Mouse (Mus musculus) CH12F3 (cell line): Measurements from ENCODE around the gene H2-Q10.
"Not testable (repeated sequence)": the region's sequence is repeated elsewhere in the genome, so short reads cannot be mapped to it uniquely, and the experiment has no call there.

Experiments used
- in situ Hi-C: fragments of 300-500 bp; cut with MboI; formaldehyde crosslinking; loops from 2 replicates; pipeline ENCODE4 v1.14.3; 2020; ENCODE audit warnings: low sequenced_read_pairs

Gene H2-Q10

DNA sequence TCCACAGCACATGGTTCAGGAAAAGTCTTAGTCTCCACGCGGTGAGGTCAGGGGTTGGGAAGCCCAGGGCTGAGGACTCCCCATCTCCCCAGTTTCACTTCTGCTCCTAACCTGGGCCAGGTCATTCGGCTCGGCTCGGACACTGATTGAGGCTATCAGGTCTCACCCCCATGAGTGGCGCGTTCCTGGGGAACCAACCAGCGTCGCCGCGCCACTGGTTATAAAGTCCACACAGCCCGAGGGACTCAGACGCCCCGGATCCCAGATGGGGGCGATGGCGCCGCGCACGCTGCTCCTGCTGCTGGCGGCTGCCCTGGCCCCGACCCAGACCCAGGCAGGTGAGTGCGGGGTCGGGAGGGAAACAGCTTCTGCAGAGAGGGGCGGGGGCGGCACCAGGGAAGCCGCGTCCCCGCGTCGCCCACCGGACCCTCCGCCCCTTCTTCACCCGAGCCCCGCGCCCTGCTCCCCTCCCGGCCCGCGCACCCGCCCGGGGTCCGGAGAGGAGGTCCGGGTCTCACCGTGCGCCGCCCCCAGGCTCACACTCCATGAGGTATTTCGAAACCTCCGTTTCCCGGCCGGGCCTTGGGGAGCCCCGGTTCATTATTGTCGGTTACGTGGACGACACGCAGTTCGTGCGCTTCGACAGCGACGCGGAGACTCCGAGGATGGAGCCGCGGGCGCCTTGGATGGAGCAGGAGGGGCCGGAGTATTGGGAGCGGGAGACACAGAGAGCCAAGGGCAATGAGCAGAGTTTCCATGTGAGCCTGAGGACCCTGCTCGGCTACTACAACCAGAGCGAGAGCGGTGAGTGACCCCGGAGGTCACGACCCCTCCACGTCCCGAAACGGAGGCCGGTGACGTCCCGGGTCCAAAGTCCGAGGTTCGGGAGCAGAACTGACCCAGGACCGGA, at the start of gene H2-Q10:
Gene H2-Q10 (plus strand): TSS at position 248 of the 910 bp plus-strand sequence.
- in situ Hi-C loops = loop anchor here (25.0 kb wide), 1 partner anchor 1483 kb away; no protein-coding TSS in a partner anchor

DNA sequence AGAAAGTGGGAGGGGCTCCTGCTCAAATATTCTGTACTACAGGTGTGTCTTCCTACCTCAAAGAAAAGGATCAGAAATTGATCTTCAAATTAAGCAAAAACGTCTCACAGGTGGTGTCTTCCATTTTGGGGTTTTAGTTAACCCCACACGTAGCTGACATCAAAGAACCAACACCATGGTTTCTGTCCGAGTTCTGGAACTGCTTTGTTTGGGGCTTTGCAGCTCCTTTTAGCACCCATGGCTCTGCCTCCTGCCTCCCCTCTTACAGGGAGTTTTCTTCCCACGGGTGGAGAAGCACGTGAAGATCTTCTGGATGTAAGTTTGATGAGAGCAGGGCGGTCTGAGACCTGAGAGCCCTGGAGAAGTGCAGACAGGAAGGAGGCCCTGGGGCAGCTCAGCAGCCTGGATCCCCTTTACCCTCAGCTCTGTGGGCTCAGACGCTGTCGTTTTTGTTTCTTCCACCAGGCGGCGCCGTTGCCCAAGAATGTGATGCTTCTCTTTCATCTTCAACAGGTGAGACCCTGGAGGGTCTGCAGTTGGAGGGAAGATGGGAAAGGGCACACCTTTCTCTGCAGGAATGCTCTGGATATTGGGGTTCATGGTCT, 49.6 kb upstream of the H2-Q10 start:
- in situ Hi-C loops = not testable (repeated sequence)

DNA sequence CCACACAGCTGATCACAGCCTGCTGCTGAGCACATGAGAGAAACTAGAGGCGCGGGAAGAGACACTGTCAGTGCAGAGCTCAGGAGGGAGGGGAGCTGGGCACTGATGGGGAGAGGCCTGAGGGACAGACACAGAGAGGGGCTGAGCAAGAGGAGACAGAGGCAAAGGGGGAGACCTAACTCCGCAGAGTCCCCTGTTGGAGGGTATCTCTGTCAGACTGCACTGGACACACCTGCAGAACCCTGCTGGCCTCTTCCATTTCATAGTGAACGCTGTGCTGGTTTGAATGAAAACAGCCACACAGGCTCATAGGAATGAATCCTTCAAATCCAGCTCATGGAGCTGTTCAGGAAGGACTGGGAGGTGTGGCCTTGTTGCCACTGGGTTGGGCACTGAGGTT, 48.6 kb upstream of the H2-Q10 start:
- in situ Hi-C loops = not testable (repeated sequence)

DNA sequence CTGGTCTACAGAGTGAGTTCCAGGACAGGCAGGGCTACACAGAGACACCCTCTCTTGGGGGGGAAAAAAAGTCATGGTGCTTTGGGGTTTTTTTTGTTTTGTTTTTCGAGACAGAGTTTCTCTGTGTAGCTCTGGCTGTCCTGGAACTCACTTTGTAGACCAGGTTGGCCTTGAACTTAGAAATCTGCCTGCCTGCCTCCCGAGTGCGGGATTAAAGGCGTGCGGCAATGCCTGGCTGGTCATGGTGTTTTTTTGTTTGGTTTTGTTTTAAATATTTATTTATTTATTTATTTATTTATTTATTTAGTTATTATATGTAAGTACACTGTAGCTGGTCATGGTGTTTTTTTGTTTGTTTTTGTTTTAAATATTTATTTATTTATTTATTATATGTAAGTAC, 47.5 kb upstream of the H2-Q10 start:
- in situ Hi-C loops = not testable (repeated sequence)

DNA sequence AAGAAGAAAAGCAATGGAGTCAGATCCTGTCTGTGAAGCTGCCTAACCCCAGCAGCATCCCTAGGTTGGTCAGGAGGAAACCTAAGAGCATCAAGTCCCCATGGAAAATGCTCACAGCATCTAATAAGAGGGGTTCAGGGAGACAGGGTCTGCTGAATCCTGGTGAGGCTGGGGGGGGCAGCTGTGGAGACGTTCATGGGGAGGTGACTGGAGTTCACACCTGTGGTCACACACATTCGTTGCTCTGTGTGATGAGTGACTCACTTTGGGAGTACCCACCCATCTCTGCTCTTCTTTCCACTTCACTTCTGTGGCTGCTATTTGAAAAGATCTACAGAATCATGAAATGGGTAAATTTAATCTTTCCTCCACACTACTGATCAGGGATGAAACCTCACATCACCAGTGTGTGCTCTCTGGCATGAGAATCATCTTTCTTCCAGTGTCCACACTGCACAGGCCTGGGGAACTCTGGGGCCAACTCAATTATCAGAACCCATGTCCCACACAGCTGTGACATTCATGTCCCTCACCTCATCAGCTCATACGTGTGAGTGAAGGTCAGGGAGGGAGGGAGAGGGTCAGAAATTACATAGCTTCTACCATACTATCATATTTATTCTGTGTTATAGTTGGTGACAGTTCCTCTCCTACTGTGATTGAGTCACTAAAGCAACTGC, 46.6 kb upstream of the H2-Q10 start:
- in situ Hi-C loops = not testable (repeated sequence)

DNA sequence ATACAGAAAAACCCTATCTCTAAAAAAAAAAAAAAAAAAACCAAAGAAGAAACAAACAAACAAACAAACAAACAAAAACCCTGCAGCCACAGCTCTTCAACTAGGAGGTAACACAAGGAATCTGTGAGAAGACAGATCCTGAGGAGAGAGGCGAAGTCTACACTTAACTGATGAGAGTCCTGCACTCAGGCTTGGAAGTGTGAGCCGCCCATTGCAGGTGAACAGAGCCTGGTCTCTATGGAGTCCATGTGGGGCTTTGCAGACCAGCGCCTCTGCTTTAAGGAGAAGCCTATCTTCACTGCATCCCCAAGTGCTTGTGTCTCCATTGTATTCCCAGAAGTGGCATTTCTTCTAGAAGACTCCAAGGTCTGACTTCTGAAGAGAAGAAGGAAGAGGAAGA, 45.8 kb upstream of the H2-Q10 start:
- in situ Hi-C loops = not testable (repeated sequence)

DNA sequence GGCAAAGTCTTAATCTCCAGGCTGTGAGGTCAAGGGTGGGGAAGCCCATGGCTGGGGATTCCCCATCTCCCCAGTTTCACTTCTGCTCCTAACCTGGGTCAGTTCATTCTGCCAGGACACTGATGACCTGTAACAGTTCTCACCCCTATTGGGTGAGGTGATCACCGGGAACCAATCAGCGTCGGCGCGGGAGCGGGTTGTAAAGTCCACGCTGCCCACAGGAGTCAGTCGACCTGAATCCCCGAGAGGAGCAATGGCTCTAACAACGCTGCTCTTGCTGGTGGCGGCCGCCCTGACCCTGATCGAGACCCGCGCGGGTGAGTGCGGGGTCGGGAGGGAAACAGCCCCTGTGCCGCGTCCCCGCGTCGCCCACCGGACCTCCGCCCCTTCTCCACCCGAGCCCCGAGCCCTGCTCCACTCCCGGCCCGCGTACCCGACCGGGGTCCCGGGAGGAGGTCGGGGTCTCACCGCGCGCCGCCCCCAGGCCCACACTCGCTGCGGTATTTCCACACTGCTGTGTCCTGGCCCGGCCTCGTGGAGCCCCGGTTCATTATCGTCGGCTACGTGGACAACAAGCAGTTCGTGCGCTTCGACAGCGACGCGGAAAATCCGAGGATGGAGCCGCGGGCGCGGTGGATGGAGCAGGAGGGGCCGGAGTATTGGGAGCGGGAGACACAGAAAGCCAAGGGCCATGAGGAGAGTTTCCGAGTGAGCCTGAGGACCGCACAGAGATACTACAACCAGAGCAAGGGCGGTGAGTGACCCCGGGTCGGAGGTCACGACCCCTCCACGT, 45.1 kb upstream of the H2-Q10 start, which contains the start of gene H2-Q6:
Gene H2-Q6 (plus strand): TSS at position 227 of the 793 bp plus-strand sequence.
- in situ Hi-C loops = not testable (repeated sequence)

DNA sequence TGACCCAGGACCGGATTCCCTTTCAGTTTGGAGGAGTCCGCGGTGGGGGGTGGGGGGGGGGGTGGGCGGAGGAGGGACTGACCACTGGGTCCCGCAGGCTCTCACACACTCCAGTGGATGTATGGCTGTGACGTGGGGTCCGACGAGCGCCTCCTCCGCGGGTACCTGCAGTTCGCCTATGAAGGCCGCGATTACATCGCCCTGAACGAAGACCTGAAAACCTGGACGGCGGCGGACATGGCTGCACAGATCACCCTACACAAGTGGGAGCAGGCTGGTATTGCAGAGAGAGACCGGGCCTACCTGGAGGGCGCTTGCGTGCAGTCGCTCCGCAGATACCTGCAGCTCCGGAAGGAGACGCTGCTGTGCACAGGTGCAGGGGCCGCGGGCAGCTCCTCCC, 44.4 kb upstream of the H2-Q10 start:
- in situ Hi-C loops = not testable (repeated sequence)

DNA sequence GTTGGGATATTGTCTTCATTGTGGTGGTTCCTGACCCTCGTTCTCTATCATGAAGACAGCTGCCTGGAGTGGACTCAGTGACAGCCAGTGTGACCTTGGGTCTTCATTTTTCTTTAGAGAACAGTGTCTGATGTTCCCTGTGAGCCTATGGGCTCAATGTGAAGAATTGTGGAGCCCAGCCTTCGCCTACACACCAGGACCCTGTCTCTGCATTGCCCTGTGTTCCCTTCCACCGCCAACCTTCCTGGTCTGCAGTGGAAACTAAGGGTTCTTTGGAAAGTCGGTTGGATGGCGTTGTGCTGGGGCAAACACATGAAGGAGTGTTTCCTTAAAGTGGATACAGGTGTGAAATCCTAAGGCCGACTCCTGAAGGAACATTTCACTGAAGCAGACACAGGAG, 41.0 kb upstream of the H2-Q10 start:
- in situ Hi-C loops = not testable (repeated sequence)

DNA sequence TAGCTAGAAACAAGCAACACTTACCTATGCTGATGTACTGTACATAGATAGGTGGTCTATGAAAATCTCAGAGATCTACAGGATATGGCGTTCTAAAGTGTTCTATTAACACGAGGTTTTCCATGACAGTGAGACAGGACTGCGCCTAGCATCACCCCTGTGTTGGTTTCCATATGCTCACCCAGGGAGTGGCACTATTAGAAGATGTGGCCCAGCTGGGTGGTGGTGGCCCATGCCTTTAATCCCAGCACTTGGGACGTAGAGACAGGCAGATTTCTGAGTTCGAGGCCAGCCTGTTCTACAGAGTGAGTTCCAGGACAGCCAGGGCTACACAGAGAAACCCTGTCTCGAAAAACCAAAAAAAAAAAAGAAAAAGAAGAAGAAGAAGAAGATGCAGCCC, 39.2 kb upstream of the H2-Q10 start:
- in situ Hi-C loops = not testable (repeated sequence)

DNA sequence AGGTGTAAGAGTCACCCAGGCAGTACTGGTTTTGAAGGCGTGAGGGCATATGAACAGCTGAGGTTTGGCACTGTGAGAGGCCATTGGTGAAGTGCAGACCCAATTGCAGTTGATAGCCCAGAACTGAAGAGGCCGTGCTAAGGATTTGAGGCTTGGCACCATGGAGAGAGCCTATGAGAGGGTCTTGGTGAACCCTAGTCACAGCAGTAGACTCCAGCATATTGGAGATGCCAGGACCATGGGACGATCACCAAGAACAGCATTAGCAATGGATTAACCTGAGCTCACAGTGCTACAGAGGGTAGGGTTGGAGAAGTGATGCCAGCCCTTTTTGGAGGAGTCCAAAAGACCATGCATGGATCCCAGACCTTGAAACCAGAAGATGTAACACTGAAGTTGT, 37.7 kb upstream of the H2-Q10 start:
- in situ Hi-C loops = not testable (repeated sequence)

DNA sequence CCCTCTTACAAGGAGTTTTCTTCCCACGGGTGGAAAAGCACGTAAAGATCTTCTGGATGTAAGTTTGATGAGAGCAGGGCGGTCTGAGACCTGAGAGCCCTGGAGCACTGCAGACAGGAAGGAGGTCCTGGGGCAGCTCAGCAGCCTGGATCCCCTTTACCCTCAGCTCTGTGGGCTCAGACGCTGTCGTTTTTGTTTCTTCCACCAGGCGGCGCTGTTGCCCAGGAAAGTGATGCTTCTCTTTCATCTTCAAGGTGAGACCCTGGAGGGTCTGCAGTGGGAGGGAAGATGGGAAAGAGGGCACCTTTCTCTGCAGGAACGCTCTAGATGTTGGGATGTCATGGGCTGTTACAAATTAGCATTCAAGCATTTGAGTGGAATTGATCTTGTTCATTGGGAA, 35.1 kb upstream of the H2-Q10 start:
- in situ Hi-C loops = not testable (repeated sequence)

DNA sequence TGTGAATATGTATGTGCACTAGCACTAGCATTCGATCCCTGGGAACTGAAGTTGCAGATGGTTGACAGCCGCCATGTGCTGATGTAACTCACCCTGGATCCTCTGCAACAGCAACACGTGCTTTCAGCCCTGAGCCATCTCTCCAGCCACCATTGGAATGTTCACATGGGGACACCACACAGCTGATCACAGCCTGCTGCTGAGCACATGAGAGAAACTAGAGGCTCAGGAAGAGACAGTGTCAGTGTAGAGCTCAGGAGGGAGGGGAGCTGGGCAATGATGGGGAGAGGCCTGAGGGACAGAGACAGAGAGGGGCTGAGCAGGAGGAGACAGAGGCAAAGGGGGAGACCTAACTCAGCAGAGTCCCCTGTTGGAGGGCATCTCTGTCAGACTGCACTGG, 34.3 kb upstream of the H2-Q10 start:
- in situ Hi-C loops = not testable (repeated sequence)

DNA sequence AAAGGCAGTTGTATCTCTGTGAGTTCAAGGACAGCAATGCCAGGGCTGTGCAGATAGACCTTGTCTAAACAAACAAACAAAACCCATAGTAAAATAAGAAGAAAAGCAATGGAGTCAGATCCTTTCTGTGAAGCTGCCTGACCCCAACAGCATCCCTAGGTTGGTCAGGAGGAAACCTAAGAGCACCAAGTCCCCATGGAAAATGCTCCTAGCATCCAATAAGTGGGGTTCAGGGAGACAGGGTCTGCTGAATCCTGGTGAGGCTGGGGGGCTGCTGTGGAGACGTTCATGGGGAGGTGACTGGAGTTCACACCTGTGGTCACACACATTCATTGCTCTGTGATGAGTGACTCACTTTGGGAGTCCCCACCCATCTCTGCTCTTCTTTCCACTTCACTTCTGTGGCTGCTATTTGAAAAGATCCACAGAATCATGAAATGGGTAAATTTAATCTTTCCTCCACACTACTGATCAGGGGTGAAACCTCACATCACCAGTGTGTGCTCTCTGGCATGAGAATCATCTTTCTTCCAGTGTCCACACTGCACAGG, 32.4 kb upstream of the H2-Q10 start:
- in situ Hi-C loops = not testable (repeated sequence)

DNA sequence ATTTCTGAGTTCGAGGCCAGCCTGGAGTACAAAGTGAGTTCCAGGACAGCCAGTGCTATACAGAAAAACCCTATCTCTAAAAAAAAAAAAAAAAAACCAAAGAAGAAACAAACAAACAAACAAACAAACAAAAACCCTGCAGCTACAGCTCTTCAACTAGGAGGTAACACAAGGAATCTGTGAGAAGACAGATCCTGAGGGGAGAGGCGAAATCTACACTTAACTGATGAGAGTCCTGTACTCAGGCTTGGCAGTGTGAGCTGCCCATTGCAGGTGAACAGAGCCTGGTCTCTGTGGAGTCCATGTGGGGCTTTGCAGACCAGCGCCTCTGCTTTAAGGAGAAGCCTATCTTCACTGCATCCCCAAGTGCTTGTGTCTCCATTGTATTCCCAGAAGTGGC, 31.5 kb upstream of the H2-Q10 start:
- in situ Hi-C loops = not testable (repeated sequence)

DNA sequence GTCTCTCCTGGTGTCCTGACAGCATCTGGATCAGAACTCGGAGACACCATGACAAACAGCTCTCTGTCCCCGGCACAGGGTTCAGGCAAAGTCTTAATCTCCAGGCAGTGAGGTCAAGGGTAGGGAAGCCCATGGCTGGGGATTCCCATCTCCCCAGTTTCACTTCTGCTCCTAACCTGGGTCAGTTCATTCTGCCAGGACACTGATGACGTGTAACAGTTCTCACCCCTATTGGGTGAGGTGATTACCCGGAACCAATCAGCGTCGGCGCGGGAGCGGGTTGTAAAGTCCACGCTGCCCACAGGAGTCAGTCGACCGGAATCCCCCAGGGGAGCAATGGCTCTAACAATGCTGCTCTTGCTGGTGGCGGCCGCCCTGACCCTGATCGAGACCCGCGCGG, 31.0 kb upstream of the H2-Q10 start, which contains the start of gene H2-Q7:
Gene H2-Q7 (plus strand): TSS at position 271 of the 400 bp plus-strand sequence.
- in situ Hi-C loops = not testable (repeated sequence)

DNA sequence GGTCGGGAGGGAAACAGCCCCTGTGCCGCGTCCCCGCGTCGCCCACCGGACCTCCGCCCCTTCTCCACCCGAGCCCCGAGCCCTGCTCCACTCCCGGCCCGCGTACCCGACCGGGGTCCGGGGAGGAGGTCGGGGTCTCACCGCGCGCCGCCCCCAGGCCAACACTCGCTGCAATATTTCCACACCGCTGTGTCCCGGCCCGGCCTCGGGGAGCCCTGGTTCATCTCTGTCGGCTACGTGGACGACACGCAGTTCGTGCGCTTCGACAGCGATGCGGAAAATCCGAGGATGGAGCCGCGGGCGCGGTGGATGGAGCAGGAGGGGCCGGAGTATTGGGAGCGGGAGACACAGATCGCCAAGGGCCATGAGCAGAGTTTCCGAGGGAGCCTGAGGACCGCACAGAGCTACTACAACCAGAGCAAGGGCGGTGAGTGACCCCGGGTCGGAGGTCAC, 30.6 kb upstream of the H2-Q10 start:
- in situ Hi-C loops = not testable (repeated sequence)

DNA sequence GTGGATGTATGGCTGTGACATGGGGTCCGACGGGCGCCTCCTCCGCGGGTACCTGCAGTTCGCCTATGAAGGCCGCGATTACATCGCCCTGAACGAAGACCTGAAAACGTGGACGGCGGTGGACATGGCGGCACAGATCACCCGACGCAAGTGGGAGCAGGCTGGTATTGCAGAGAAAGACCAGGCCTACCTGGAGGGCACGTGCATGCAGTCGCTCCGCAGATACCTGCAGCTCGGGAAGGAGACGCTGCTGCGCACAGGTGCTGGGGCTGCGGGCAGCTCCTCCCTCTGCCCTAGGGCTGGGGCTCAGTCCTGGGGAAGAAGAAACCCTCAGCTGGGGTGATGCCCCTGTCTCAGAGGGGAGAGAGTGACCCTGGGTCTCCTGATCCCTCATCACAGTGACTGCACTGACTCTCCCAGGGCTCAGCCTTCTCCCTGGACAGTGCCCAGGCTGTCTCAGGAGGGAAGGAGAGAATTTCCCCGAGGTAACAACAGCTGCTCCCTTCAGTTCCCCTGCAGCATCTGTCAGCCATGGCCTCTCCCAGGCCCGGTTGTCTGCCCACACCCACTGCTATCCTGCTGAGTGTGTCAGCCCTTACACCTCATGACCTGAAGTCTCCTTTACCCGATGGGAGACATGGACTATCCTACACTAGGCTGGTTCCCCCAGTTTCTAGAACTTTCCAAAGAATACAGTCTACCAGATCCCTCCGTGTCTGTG, 29.8 kb upstream of the H2-Q10 start:
- in situ Hi-C loops = not testable (repeated sequence)

DNA sequence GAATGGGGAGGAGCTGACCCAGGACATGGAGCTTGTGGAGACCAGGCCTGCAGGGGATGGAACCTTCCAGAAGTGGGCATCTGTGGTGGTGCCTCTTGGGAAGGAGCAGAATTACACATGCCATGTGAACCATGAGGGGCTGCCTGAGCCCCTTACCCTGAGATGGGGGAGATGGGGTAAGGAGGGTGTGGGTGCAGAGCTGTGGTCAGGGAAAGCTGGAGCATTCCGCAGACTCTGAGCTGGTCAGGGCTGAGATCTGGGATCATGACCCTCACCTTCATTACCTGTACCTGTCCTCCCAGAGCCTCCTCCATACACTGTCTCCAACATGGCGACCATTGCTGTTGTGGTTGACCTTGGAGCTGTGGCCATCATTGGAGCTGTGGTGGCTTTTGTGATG, 27.5 kb upstream of the H2-Q10 start:
- in situ Hi-C loops = not testable (repeated sequence)

DNA sequence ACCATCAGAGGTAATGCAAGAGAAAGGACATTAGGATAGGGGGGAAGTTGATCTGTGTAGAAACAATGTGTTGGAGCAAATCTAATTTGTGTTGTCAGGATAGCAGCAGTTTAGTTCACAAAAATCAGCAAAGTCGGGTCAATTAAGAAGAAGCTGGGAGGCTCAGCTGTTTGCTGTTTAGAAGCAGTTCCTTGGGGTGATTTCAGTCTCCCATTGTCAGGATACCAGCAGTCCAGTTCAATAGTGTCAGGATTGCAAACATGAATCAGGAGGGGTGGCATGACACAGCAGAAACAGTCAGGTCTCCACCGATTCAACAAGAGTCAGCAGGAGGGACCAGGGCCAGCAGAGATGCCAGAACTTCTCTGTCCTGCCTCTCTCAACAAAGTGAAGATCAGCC, 25.4 kb upstream of the H2-Q10 start:
- in situ Hi-C loops = not testable (repeated sequence)
